Mouse (Mus musculus): Measurements from ENCODE around the gene Tfam. TPM values are rescaled to one million over a fixed set of nuclear protein-coding genes. Genes with fewer than 3 reads are reported as not detected.

Gene Tfam
- polyA plus RNA-seq, 1 experiment from 2014 or later, result 59.5 TPM

- Histone ChIP-seq H3K4me1 (peaks cover 12% of the 10 kb centered on the region; the same call in 1 of the 2 replicates), H3K4me3 (no peak overlapping the region), H3K36me3 (no peaks in the 10 kb centered on the region), H3K9me3 (replicated peaks) (peaks cover 7% of the 10 kb centered on the region; the same call in 1 of the 2 replicates), H3K27me3 (replicated peaks) (no peaks in the 10 kb centered on the region), H3K9ac (no peak overlapping the region), H3K4me2 (no peak overlapping the region), H3K27ac (no peak overlapping the region)
- 35% methylated on average over 7 of the region's 7 CpGs for WGBS (ENCODE audit: insufficient replicate concordance)
- peak; percentile 54; the same call in 1 of the 2 replicates for ATAC-seq
Measured at GRCm38 (mm10) chr10:71183339-71184031, 54.6 kb downstream of the Tfam start.

GRCm38 (mm10) chr10:71181931-71182330 is 56.1 kb downstream of the Tfam start:
- H3K27me3 ChIP-seq (replicated peaks), result no peaks in the 10 kb centered on the region
- peaks cover 7% of the 10 kb centered on the region; the same call in 1 of the 2 replicates for H3K9me3 ChIP-seq (replicated peaks)
- peaks cover 12% of the 10 kb centered on the region; the same call in 1 of the 2 replicates for H3K4me1 ChIP-seq
- H3K4me2 ChIP-seq, result no peak overlapping the region
- no peak overlapping the region for H3K9ac ChIP-seq
- H3K36me3 ChIP-seq, result no peaks in the 10 kb centered on the region
- H3K27ac ChIP-seq, result no peak overlapping the region
- ATAC-seq, result no peak
- H3K4me3 ChIP-seq, result no peak overlapping the region
- WGBS (ENCODE audit: insufficient replicate concordance), result 80% methylated on average over 4 of the region's 4 CpGs

GRCm38 (mm10) chr10:71181091-71181490 is 57.0 kb downstream of the Tfam start:
- Histone ChIP-seq H3K4me1 (peaks cover 12% of the 10 kb centered on the region; the same call in 1 of the 2 replicates), H3K9ac (no peak overlapping the region), H3K27me3 (replicated peaks) (no peaks in the 10 kb centered on the region), H3K36me3 (no peaks in the 10 kb centered on the region), H3K9me3 (replicated peaks) (peaks cover 7% of the 10 kb centered on the region; the same call in 1 of the 2 replicates), H3K4me3 (no peak overlapping the region), H3K4me2 (no peak overlapping the region), H3K27ac (no peak overlapping the region)
- ATAC-seq, result no peak
- WGBS (ENCODE audit: insufficient replicate concordance), result 56% methylated on average over 2 of the region's 2 CpGs

- WGBS (ENCODE audit: insufficient replicate concordance), result 49% methylated on average over 2 of the region's 2 CpGs
Measured at GRCm38 (mm10) chr10:71180057-71180456, 58.0 kb downstream of the Tfam start.

GRCm38 (mm10) chr10:71177201-71177600 is 60.9 kb downstream of the Tfam start:
- Histone ChIP-seq H3K27ac (no peak overlapping the region), H3K9ac (no peak overlapping the region), H3K4me3 (no peak overlapping the region), H3K9me3 (replicated peaks) (peaks cover 12% of the 10 kb centered on the region), H3K27me3 (replicated peaks) (no peaks in the 10 kb centered on the region), H3K4me2 (no peak overlapping the region), H3K36me3 (no peaks in the 10 kb centered on the region), H3K4me1 (no peaks in the 10 kb centered on the region)
- 69% methylated on average over 7 of the region's 7 CpGs for WGBS (ENCODE audit: insufficient replicate concordance)
- ATAC-seq, result no peak

More at GRCm38 (mm10) chr10:71180057-71180456, 58.0 kb downstream of the Tfam start:
- Histone ChIP-seq H3K9me3 (replicated peaks) (peaks cover 7% of the 10 kb centered on the region), H3K27ac (no peak overlapping the region), H3K4me3 (no peak overlapping the region), H3K36me3 (no peaks in the 10 kb centered on the region), H3K9ac (no peak overlapping the region), H3K4me1 (peaks cover 12% of the 10 kb centered on the region; the same call in 1 of the 2 replicates), H3K4me2 (no peak overlapping the region), H3K27me3 (replicated peaks) (no peaks in the 10 kb centered on the region)
- no peak for ATAC-seq

- H3K9ac ChIP-seq, result no peak overlapping the region
- ATAC-seq, result no peak
- H3K27ac ChIP-seq, result no peak overlapping the region
- H3K4me3 ChIP-seq, result no peak overlapping the region
- no peaks in the 10 kb centered on the region for H3K27me3 ChIP-seq (replicated peaks)
- 67% methylated on average over 8 of the region's 8 CpGs for WGBS (ENCODE audit: insufficient replicate concordance)
- no peaks in the 10 kb centered on the region for H3K36me3 ChIP-seq
- H3K4me1 ChIP-seq, result no peaks in the 10 kb centered on the region
- no peak overlapping the region for H3K4me2 ChIP-seq
- H3K9me3 ChIP-seq (replicated peaks), result peaks cover 12% of the 10 kb centered on the region
Measured at GRCm38 (mm10) chr10:71176341-71176740, 61.7 kb downstream of the Tfam start.

Other genes starting within 250 kb of the Tfam start
- 4.9 and 5.8 TPM in 2 replicates for gene Bicc1, start 78.6 kb downstream of the Tfam start, polyA plus RNA-seq (2016; fragmentation: Nextera tagmentation; extraction: Ambion mirVana)
- 12.0 and 12.5 TPM in 2 replicates for gene Ube2d1, start 47.0 kb upstream of the Tfam start, polyA plus RNA-seq (2016; fragmentation: Nextera tagmentation; extraction: Ambion mirVana)
- gene Cisd1, start 106.7 kb upstream of the Tfam start, polyA plus RNA-seq (2016; fragmentation: Nextera tagmentation; extraction: Ambion mirVana), result 99.8 and 104 TPM in 2 replicates
- 13.9 and 14.9 TPM in 2 replicates for gene Ipmk, start 109.5 kb upstream of the Tfam start, polyA plus RNA-seq (2016; fragmentation: Nextera tagmentation; extraction: Ambion mirVana)

All from liver, embryonic 12.5 days (tissue).